Mouse (Mus musculus) stomach, postnatal 0 days (tissue): Measurements from ENCODE around the gene Mogs.

Experiments
- CTCF ChIP-seq: IDR thresholded peaks from 2 replicates; pipeline ENCODE4 v1.5.1; 2016; ENCODE audit warnings: antibody characterized with exemption, low read depth, mild to moderate bottlenecking, moderate library complexity
- EP300 ChIP-seq: optimal IDR thresholded peaks from 2 replicates; pipeline ENCODE3; 2016; ENCODE audit warnings: antibody characterized with exemption

DNA sequence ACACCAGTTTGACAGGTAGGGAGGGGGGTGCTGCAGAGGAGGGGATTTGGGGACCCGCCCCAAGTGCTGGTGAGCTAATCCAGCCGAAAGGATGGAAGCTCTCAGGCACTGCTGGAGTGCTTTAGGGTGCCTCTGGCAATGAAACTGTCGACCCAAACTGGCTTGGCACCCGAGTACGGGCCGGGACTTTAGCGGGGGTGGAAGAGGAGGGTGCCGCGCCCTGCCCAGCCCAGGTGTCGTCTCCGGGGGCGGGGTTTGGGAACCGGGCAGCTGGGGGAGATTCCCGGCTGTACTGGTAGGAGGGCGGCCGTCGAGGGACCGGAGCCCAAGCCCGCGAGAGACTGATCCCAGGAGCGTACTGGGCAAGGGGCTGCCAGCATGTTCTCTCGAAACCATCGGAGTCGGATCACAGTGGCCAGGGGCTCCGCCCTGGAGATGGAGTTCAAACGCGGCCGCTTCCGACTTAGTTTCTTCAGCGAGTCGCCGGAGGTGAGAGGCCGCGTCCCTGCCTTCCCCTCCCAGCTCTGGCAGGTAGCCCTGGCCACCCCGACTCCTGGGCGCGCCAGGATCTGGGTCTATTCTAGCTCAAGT, 20.4 kb downstream of the Mogs start:
- no peak for TF ChIP-seq EP300
- TF ChIP-seq CTCF, result no peak
